Mouse (Mus musculus): Measurements from ENCODE around the gene Slc24a3.
A peak's percentile ranks its signal among the peaks of the same experiment; 100 is the strongest.

Gene Slc24a3

DNA sequence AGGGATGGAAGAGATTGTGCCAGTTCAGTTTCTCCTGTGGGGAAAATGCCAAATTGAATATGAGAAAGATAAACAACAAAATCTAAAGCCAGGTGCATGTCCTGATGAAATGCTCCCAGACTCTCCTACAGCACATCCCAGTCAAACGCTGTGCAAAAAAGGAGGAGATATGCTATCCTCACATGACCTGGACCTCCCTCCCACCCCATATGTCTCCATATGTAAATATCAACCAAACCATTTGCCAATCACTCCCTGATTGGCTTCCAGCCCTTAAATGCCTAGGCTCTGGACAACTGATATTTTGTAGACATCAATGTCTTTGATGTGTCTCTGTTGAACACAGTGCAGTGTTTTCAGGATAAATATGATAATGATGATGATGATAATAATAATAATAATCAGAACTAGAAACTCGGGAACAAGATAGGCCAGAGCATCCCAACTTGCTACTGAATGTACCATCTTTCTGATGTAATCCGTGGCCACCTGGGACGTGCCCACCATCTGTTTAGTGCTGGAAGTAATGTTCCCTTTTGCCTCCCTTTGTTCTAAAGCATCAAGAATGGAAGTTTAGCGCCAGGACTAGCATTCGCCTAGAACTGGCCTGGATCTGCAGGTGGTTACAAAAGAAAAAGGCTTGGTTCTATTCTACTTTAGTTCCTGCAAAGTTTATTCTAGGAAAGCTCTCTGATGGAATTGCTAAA is 190.8 kb downstream of the Slc24a3 start:
- DNase-seq (ENCODE audit: low read depth, low spot score), result no peak

DNA sequence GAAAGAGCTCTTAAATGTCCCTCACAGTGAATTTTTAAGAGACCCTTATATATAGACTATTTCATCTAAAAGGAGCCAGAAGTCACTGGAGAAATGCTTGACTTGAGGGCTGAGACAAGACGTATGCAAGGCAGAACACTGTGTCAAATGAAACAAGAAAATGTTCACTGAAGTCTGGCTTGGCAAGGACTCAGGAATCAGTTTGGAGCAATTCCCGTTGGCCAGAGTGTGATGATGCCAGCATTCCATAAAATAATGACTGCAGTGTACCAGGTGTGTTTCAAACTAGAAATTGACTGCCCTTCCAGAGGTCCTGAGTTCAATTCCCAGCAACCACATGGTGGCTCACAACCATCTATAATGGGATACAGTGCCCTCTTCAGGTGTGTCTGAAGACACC is 196.1 kb downstream of the Slc24a3 start:
- DNase-seq (ENCODE audit: low read depth, low spot score), result no peak

GRCm38 (mm10) chr2:145368701-145369100 is 201.1 kb downstream of the Slc24a3 start:
- DNase-seq (ENCODE audit: low read depth, low spot score), result no peak

GRCm38 (mm10) chr2:145370795-145371194 is 203.2 kb downstream of the Slc24a3 start:
- DNase-seq (ENCODE audit: low read depth, low spot score), result no peak

GRCm38 (mm10) chr2:145373803-145374202 is 206.2 kb downstream of the Slc24a3 start:
- DNase-seq (ENCODE audit: low read depth, low spot score), result no peak

DNA sequence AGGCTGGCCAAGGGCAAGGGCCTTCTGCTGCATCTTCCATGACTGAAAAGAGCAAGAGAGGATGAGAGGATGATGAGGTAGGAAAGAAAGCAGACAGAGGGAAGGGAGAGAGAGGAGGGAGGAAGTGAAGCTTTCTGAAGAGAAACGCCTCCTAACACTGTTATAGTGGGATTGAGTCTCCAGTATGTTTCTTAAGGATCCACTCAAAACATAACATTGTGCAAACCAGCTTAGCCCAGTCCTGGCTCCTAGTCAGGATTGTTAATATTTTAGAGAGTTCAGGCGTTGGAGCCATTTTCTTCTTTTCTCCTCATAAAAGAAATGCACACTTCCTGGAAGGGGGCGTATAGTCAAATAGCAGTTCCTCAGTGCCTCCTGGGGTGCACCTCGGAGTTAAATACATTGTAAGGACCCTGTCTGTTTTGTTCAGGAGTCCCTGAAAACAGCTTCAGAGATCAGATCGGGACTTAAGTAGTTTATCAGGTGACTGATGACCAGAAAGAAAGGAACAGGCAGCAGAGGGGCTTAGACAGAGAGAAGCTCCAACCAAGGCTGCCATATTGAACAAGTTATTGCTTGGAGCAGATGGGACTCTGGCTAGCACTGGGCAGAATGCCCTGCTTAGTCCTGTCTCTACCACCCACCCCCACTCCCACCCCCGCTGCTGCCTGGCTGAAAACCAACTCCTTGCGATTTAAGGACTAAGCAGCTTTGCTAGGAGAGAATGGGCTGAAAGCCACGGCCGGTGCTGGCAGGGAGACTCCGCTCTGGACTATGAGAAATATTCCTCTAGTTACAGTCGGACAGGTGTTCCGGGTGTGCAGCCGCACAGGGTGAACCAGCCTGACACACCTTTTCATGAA is 215.6 kb downstream of the Slc24a3 start:
- no peak for DNase-seq (ENCODE audit: low read depth, low spot score)

GRCm38 (mm10) chr2:145384221-145384620 is 216.7 kb downstream of the Slc24a3 start:
- no peak for DNase-seq (ENCODE audit: low read depth, low spot score)

GRCm38 (mm10) chr2:145385220-145385619 is 217.7 kb downstream of the Slc24a3 start:
- no peak for DNase-seq (ENCODE audit: low read depth, low spot score)

- DNase-seq (ENCODE audit: low read depth, low spot score), result no peak
Observed at GRCm38 (mm10) chr2:145385773-145386172, 218.2 kb downstream of the Slc24a3 start.

- DNase-seq (ENCODE audit: low read depth, low spot score), result peak; percentile 14
Observed at GRCm38 (mm10) chr2:145395804-145396203, 228.2 kb downstream of the Slc24a3 start.

DNA sequence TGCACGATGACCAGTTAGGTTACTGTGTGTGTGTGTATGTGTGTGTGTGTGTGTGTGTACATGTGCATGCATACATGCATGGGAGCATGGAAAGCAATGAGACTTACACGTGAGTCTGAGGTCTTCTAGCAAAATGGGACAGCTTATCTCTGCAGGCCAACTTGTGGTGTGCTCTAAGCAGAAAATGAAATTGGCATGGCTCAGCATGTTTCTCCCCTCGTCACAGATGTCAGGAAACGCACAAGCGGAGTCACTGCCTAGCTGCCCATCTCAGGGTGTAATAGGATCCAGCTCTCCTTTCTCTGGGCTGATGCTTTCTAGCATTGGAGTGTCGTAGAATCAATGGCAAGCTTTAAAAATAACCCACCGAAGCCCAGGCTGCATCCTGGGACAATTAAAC is 229.0 kb downstream of the Slc24a3 start:
- DNase-seq (ENCODE audit: low read depth, low spot score), result peak; percentile 28

DNA sequence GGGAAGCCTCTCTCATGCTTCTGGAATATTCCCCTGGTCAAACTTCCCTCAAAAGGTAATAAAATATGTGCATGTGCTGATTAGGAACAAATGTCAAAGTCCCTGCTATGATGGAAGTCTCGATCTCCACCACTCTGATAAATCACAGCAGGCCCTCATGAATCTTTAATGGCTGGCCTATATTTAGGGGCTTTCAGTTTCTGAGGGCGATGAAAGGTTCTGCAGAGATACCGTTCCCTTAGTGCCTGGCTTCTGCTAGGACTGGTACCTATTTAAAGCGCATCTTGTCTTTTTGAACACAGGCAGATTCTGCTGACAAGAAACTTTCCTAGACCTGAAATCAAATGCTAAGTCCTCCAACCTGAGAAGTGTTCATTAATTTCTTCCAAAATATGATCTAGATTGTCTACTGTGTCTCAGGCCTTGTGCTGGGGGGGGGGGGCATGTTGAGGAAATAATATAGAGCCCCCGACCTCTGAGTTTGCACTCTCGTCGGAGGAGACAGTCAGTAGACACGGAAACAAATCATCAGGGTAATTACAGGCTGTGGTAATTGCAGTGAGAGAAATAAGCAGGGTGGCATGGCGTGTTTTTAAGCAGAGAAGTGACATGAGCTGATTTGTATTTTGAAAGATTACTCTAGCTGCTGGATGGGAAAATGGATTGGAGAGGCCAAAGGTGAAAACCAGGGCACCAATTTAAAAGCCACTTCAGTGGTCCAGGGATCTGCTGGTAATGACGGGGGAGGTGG is 230.1 kb downstream of the Slc24a3 start:
- DNase-seq (ENCODE audit: low read depth, low spot score), result no peak

DNA sequence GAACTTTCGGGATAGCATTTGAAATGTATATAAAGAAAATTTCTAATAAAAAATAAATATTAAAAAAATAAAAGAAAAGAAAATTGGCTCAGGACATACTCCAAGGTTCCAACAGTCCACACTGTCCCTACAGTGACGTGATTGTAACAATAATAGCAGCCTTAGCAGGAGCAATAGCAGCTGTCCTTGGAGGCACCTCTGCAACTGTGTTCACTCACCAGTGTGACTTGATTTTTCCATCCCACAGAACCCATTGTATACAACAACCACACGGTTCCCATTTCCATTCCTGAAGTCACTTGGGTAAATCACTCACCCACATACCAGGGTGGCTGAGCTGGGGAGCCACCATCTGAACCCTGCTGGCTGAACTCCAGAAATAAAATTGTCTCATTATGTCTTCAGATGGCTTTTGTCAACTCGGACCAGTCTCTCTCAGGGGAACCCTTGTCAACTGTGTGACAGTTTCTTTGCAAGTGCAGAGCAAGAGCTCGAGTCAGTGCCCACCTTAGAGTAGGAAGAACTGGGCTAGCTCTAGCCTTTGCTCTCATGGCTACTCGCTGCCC is 233.8 kb downstream of the Slc24a3 start:
- DNase-seq (ENCODE audit: low read depth, low spot score), result no peak

- no peak for DNase-seq (ENCODE audit: low read depth, low spot score)
Observed at GRCm38 (mm10) chr2:145401996-145402395, 234.4 kb downstream of the Slc24a3 start.

GRCm38 (mm10) chr2:145404818-145405531 is 237.4 kb downstream of the Slc24a3 start:
- DNase-seq (ENCODE audit: low read depth, low spot score), result no peak

GRCm38 (mm10) chr2:145405746-145406145 is 238.2 kb downstream of the Slc24a3 start:
- no peak for DNase-seq (ENCODE audit: low read depth, low spot score)

DNA sequence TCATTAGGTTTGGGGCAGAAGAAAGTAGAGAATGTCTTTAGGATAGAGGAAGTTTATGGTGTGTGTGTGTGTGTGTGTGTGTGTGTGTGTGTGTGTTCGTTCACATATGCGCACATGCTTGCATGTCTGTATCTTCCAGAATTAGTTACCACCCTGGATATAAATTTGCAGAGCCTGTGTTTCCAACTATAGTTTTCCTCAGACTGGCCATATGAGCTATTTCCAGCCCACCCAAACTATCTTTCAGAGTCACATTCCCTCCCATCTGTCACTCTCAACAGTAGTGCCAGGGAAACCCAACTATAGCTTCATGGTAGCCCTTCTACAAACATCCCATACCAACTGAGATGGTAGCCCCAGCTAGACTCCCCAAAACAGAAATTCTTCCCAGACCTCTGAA is 250.2 kb downstream of the Slc24a3 start:
- DNase-seq (ENCODE audit: low read depth, low spot score), result no peak

GRCm38 (mm10) chr2:145419078-145419477 is 251.5 kb downstream of the Slc24a3 start:
- no peak for DNase-seq (ENCODE audit: low read depth, low spot score)

- no peak for DNase-seq (ENCODE audit: low read depth, low spot score)
Observed at GRCm38 (mm10) chr2:145420967-145421888, 253.7 kb downstream of the Slc24a3 start.

DNA sequence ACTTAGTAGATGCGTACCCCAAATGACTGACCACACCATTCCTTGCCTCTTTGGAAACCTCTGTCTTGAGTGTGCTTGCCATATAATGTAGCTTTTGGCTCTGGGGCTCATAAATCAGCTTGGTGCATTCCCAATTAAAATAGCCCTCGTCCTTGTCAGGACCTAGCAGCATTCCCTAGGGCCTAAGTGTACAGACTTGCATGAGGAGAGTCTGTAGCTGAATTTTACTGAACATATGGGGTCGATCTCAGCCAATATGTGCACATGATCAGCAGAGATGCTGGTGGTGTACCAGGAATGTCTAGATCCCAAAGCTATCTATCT is 254.3 kb downstream of the Slc24a3 start:
- no peak for DNase-seq (ENCODE audit: low read depth, low spot score)
